Mouse (Mus musculus) neural tube, embryonic 14.5 days (tissue): ENCODE data around the gene Cmklr1. TPM values are rescaled to one million over a fixed set of nuclear protein-coding genes. Genes with fewer than 3 reads are reported as not detected.
A peak's percentile ranks its signal among the peaks of the same experiment; 100 is the strongest.

Source experiments
- ATAC-seq: fragments of 200-750 bp; cut with Nextera tagmentation; 2 replicates; pipeline ENCODE4 v1.8.0; 2017; ENCODE audit warnings: low read depth, mild to moderate bottlenecking, moderate TSS enrichment, moderate library complexity
- H3K27ac ChIP-seq: fragments of 300-500 bp; sonication (generic); 2 replicates; pipeline ENCODE4 v1.5.1; 2014; ENCODE audit warnings: low read depth, mild to moderate bottlenecking, control low read depth, low read length, moderate library complexity, mixed read lengths
- H3K27me3 ChIP-seq: fragments of 300-500 bp; sonication (generic); 2 replicates; pipeline ENCODE4 v1.6.1; 2014; ENCODE audit warnings: low read length; ENCODE audit not compliant: control insufficient read depth, insufficient read depth
- H3K36me3 ChIP-seq: fragments of 300-500 bp; sonication (generic); 2 replicates; pipeline ENCODE4 v1.6.1; 2014; ENCODE audit warnings: low read length, mixed read lengths; ENCODE audit not compliant: control insufficient read depth, insufficient read depth
- H3K4me1 ChIP-seq: fragments of 300-500 bp; sonication (generic); 2 replicates; pipeline ENCODE4 v1.6.1; 2014; ENCODE audit warnings: low read length; ENCODE audit not compliant: control insufficient read depth, insufficient read depth
- H3K4me2 ChIP-seq: fragments of 300-500 bp; sonication (generic); 2 replicates; pipeline ENCODE4 v1.6.1; 2014; ENCODE audit warnings: mild to moderate bottlenecking, low read depth, low read length, control low read depth
- H3K4me3 ChIP-seq: fragments of 300-500 bp; sonication (generic); 2 replicates; pipeline ENCODE4 v1.5.1; 2014; ENCODE audit warnings: low read depth, low read length, control low read depth, mixed read lengths
- H3K9ac ChIP-seq: fragments of 300-500 bp; sonication (generic); replicated peaks from 2 replicates; pipeline ENCODE4 v1.6.1; 2014; ENCODE audit warnings: low read depth, mild to moderate bottlenecking, control low read depth, low read length, mixed read lengths
- H3K9me3 ChIP-seq: fragments of 300-500 bp; sonication (generic); 2 replicates; pipeline ENCODE4 v1.6.1; 2016; ENCODE audit warnings: low read length; ENCODE audit not compliant: control insufficient read depth
- WGBS: fragments of 180-500 bp; shearing (Covaris S2); extraction: QIAGEN DNeasy Blood & Tissue Kit; methylation state at CpG from one replicate; pipeline ENCODE4 v1.1.7; 2014; 5-methylcytosine and 5-hydroxymethylcytosine counted together
- polyA plus RNA-seq: library from polyadenylated mRNA; unstranded; fragments of >200 nt; fragmentation: Nextera tagmentation; extraction: Ambion mirVana; gene quantifications from 2 replicates; pipeline ENCODE4 v1.2.1, GENCODE M21; 2014

Gene Cmklr1
- polyA plus RNA-seq, 1 experiment from 2014 or later = 0.80 TPM

DNA sequence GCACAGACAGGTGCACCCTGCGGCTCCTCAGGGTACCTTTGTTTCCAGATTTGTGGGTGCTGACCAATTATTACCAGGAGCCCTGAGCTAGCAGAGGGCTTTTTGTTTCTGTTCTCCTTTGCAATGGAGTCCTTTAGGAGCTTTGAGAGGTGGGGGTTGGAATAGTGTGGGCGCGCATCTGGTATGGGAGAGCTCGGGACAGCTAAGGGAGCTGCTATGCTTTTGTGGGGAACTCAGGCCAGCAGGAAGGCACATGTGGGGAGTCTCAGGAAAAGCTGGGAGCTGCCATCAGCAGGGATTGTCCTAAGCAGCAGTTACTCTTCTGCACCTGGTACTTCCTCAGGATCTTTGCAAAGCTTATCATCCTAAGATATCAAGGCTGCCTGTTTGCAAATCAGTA lies 71.1 kb downstream of the Cmklr1 start:
- Histone ChIP-seq H3K9ac (no peak overlapping the region), H3K27ac (peak overlapping the region; percentile 57; the same call in 1 of the 2 replicates), H3K9me3 (no peaks in the 10 kb centered on the region), H3K4me2 (no peak overlapping the region), H3K27me3 (no peaks in the 10 kb centered on the region), H3K36me3 (no peaks in the 10 kb centered on the region), H3K4me3 (no peak overlapping the region), H3K4me1 (peaks cover 16% of the 10 kb centered on the region)
- ATAC-seq = 0 out of 2 replicates have a peak, but pooled peaks have one; percentile 5
- 64% methylated on average over 4 of the region's 4 CpGs for WGBS

DNA sequence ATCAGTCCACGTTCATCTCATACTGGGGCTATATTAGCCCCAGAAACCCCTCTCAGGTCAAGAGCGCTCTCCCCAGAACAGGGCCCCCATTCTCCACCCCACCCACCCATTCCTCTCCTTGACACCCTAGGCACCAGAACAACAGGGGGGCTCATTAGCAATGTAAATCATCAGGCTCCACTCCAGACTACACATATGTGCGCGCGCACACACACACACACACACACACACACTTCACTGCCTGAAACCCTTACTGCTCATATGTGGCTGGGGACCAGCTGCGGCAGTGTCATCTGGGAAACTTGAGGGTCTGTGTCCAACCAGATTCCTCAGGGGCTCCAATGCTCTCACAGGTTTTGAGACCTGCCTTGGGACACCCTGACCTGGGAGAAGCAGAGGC lies 71.8 kb downstream of the Cmklr1 start:
- H3K36me3 ChIP-seq = no peaks in the 10 kb centered on the region
- H3K27me3 ChIP-seq = no peaks in the 10 kb centered on the region
- H3K4me1 ChIP-seq = peaks cover 16% of the 10 kb centered on the region
- H3K9me3 ChIP-seq = no peaks in the 10 kb centered on the region
- no peak overlapping the region for H3K9ac ChIP-seq
- ATAC-seq = peak; percentile 35; the same call in 1 of the 2 replicates
- H3K4me2 ChIP-seq = no peak overlapping the region
- H3K4me3 ChIP-seq = no peak overlapping the region
- peak overlapping the region; percentile 28; the same call in 1 of the 2 replicates for H3K27ac ChIP-seq
- WGBS = 52% methylated on average over 6 of the region's 6 CpGs

DNA sequence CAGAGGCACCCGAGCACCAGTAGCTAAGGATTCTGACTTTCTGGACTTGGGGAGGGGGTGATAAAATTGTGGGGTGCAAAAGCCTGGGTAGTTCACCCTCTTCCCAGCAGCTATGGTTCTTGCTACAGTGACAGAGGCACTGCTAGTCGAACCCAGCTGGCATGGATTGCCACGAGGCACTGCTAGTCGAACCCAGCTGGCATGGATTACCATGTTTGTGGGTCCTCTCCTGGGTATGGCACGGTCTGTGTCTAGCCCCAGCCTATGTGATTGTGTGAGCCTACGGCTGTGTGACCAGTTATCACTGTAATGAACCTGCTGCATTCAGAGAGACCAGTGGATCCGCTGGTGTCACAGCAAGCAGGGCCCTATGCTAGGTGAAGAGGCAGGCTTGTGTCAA lies 72.7 kb downstream of the Cmklr1 start:
- Histone ChIP-seq H3K27ac (no peak overlapping the region), H3K27me3 (no peaks in the 10 kb centered on the region), H3K4me1 (peaks cover 16% of the 10 kb centered on the region), H3K9ac (no peak overlapping the region), H3K4me3 (no peak overlapping the region), H3K9me3 (no peaks in the 10 kb centered on the region), H3K4me2 (0 out of 2 replicates have a peak overlapping the region, but pooled peaks have one; percentile 4), H3K36me3 (no peaks in the 10 kb centered on the region)
- no peak for ATAC-seq
- WGBS = 79% methylated on average over 7 of the region's 7 CpGs

DNA sequence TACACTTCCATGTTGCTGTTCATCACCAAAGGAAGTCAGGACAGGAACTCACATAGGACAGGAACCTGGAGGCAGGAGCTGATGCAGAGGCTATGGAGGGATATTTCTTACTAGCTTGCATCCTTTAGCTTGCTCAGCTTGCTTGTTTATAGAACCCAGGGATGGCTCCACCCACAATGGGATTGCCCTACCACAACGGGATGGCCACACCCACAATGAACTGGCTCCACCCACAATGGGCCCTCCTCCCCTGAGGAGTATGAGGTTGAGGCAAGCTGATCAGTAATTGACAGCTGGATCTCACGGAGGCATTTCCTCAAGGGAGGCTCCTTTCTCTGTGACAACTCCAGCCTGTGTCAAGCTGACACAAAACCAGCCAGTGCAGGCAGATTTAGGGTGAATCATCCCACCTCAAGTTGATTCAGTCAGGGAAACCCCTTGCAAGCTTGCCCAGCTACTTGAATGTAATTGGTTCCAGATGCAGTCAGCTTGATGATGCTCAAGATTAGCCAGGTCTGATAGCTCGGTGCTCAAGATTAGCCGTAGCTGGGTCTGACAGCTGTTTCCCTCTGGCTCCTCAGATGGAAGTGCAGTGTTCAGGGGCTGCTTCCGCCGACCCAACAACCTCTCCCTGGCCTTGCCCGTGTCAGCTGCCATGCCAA lies 80.0 kb downstream of the Cmklr1 start:
- Histone ChIP-seq H3K27me3 (no peaks in the 10 kb centered on the region), H3K36me3 (no peaks in the 10 kb centered on the region), H3K9ac (no peak overlapping the region), H3K4me3 (no peak overlapping the region), H3K9me3 (no peaks in the 10 kb centered on the region), H3K4me2 (no peak overlapping the region), H3K4me1 (no peaks in the 10 kb centered on the region), H3K27ac (no peak overlapping the region)
- no peak for ATAC-seq
- 62% methylated on average over 7 of the region's 7 CpGs for WGBS

DNA sequence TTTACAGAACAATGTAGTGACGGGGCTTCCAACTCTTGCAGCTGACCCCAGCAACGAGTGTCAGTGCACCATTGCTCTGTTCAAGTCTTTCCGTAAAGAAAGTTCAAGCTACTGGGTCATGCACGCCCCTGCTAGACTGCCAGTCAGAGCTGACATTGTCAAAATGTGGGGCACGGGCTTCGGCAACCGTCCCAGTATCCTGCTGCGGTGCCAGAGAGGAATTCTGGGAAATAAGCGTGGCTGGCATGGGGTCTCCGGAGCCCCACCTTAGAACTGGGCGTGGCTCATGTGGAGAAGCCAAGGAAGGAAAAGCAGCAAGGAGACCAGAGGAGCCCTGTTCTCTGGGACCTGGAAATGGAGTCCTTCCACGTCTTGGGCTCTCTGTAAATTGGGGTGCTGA lies 84.4 kb downstream of the Cmklr1 start:
- H3K27ac ChIP-seq = no peak overlapping the region
- H3K9me3 ChIP-seq = no peaks in the 10 kb centered on the region
- WGBS = 76% methylated on average over 12 of the region's 12 CpGs
- no peak overlapping the region for H3K9ac ChIP-seq
- no peak overlapping the region for H3K4me2 ChIP-seq
- no peak for ATAC-seq
- H3K27me3 ChIP-seq = no peaks in the 10 kb centered on the region
- H3K4me1 ChIP-seq = no peaks in the 10 kb centered on the region
- H3K4me3 ChIP-seq = no peak overlapping the region
- no peaks in the 10 kb centered on the region for H3K36me3 ChIP-seq

DNA sequence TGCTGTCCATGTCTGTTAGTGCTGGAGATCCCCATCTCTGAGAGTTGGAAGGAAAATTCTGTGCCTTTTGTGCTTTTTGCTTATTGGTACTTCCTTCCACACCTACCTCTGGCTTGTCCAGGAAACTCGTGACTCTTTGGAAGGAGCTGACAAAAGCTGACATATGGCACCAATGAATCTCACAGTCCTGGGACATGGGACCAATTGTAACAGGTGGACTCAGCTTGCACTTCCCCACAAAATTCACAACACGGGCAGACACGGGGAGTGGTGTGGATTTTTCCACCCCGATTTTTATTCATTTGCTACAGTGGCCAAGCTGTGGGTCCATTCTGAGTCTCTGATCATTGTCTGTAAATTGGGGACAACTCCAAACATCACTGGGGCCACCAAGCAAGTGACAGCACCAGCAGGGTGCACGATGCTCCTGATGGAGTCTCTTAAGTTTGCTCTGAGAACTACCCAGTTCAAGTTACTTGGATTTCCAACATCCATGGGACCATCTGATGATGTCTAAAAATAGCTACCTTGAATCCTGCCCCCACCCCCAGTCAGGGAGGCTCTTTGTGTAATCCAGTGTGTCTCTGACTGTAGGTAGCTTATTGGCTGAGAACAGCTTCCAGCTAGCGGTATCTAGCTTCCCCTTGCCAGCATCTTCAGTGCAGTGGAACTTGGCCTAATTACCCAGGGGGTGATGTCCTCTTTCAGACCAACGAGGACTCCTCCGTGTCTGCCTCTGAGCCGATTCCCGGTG lies 84.9 kb downstream of the Cmklr1 start:
- ATAC-seq = no peak
- Histone ChIP-seq H3K4me3 (no peak overlapping the region), H3K27me3 (no peaks in the 10 kb centered on the region), H3K36me3 (no peaks in the 10 kb centered on the region), H3K4me2 (no peak overlapping the region), H3K4me1 (no peaks in the 10 kb centered on the region), H3K9ac (no peak overlapping the region), H3K27ac (no peak overlapping the region), H3K9me3 (no peaks in the 10 kb centered on the region)
- 79% methylated on average over 10 of the region's 10 CpGs for WGBS

DNA sequence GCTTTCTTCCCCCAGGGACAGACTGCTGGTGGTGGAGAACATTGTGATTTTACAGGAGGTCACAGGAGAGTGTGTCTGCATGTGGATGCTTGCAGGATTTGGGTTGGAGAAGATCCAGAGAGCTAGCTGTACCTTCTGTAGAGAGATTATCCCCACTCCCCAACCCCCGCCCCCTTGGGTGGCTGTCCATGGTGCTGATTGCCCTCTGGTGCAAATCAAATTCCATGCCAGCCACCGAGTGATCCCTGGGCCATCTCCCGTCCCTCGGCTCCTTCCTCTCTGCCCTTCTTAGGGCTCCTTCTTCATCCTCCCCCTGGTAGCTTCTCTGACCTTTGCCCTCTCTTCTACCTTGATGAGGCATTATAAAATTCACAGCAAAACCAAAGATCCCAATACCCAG lies 85.8 kb downstream of the Cmklr1 start:
- Histone ChIP-seq H3K27me3 (no peaks in the 10 kb centered on the region), H3K4me1 (no peaks in the 10 kb centered on the region), H3K9me3 (no peaks in the 10 kb centered on the region), H3K9ac (no peak overlapping the region), H3K4me2 (no peak overlapping the region), H3K4me3 (no peak overlapping the region), H3K27ac (no peak overlapping the region), H3K36me3 (no peaks in the 10 kb centered on the region)
- WGBS = 34% methylated on average over 4 of the region's 4 CpGs
- no peak for ATAC-seq

Other genes with a start within 250 kb of the Cmklr1 start
- 19.9 and 20.3 TPM in 2 replicates for gene Wscd2, start 160.1 kb downstream of the Cmklr1 start, polyA plus RNA-seq
- gene 1700069L16Rik, start 74.3 kb upstream of the Cmklr1 start, polyA plus RNA-seq = not detected in 2 replicates
- 6.3 and 7.3 TPM in 2 replicates for gene Ficd, start 85.4 kb upstream of the Cmklr1 start, polyA plus RNA-seq
- 33.7 and 37.1 TPM in 2 replicates for gene Sart3, start 122.1 kb upstream of the Cmklr1 start, polyA plus RNA-seq
- 79.5 and 91.3 TPM in 2 replicates for gene Iscu, start 122.3 kb upstream of the Cmklr1 start, polyA plus RNA-seq
- gene Tmem119, start 150.1 kb upstream of the Cmklr1 start, polyA plus RNA-seq = 0.99 and 5.2 TPM in 2 replicates
- gene Selplg, start 182.2 kb upstream of the Cmklr1 start, polyA plus RNA-seq = 1.8 and 2.5 TPM in 2 replicates